Mouse (Mus musculus) layer of hippocampus, postnatal 36 days (tissue): Measurements from ENCODE around the gene Agl. TPM values are rescaled to one million over a fixed set of nuclear protein-coding genes. Genes with fewer than 3 reads are reported as not detected.

ENCODE experiments used
- total RNA-seq, 2 experiments: library from RNA; stranded (reverse); gene quantifications; 2 replicates each; pipeline ENCODE4 v1.2.3; 2021

Gene Agl
- total RNA-seq, 2 experiments from 2014 or later: 24.9 to 28.4 TPM

Other genes with a start within 250 kb of the Agl start
- not detected for gene Lrrc39, start 245.2 kb downstream of the Agl start, total RNA-seq
- gene Sass6, start 213.2 kb downstream of the Agl start, total RNA-seq: 1 to 10 TPM; 8.2 to 9.2 TPM
- gene Trmt13, start 193.6 kb downstream of the Agl start, total RNA-seq: 10 to 100 TPM; 18.4 to 21.3 TPM
- gene Mfsd14a, start 145.5 kb downstream of the Agl start, total RNA-seq: 10 to 100 TPM; 60.9 to 62.1 TPM
- gene Gm43191, start 126.9 kb downstream of the Agl start, total RNA-seq: 1 to 10 TPM in 1 of 2 experiments, not detected in 1; 1.5 TPM
- gene Slc35a3, start 95.3 kb downstream of the Agl start, total RNA-seq: 10 to 100 TPM; 16.4 to 16.9 TPM
- gene Frrs1, start 51.3 kb upstream of the Agl start, total RNA-seq: 1 to 10 TPM in 1 of 2 experiments, under 1 TPM in 1; 0.77 to 1.5 TPM
- not detected for gene 4930455H04Rik, start 160.1 kb upstream of the Agl start, total RNA-seq
- 10 to 100 TPM; 29.1 to 31.8 TPM for gene Palmd, start 160.8 kb upstream of the Agl start, total RNA-seq